Mouse (Mus musculus): ENCODE data around the gene Gm13057. TPM values are rescaled to one million over a fixed set of nuclear protein-coding genes. Genes with fewer than 3 reads are reported as not detected.
"Not testable (repeated sequence)": the region's sequence is repeated elsewhere in the genome, so short reads cannot be mapped to it uniquely, and the experiment has no call there.

Gene Gm13057
- total RNA-seq (2021), result not detected
- long read RNA-seq, result 0 reads

DNA sequence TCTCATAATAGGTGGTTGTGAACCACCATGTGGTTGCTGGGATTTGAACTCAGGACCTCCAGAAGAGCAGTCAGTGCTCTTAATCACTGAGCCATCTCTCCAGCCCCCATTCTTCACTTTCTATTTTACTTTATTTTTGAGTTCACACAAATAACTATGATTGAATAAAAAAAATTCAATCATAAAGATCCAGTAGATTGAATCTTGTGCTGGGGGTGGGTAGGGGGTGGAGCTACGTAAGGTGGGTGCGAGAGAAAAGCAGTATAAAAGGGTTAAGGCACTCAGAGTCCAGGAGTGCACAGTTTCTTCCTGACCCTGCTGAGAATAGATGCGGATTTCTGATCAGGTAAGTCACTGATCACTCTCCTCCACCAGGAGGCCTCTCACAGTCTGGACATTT is at the start of gene Gm13057, which contains the start of gene BC080695:
Gene Gm13057 (plus strand): TSS at position 310 of the 400 bp plus-strand sequence.
Gene BC080695 (plus strand): TSS at position 301 of the 400 bp plus-strand sequence.
- DNase-seq (ENCODE audit: low spot score in 2 of 2), result not testable (repeated sequence)

DNA sequence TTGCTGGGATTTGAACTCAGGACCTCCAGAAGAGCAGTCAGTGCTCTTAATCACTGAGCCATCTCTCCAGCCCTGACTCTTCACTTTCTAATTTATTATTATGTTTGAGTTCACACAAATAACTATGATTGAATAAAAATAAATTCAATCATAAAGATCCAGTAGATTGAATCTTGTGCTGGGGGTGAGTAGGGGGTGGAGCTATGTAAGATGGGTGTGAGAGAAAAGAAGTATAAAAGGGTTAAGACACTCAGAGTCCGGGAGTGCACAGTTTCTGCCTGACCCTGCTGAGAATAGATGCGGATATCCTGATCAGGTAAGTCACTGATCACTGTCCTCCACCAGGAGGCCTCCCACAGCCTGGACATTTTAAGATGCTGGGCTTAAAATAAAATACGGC is 40.5 kb upstream of the Gm13057 start, which contains the start of gene Gm13043:
Gene Gm13043 (plus strand): TSS at position 301 of the 400 bp plus-strand sequence.
- no peak for DNase-seq (ENCODE audit: low spot score in 2 of 2)

DNA sequence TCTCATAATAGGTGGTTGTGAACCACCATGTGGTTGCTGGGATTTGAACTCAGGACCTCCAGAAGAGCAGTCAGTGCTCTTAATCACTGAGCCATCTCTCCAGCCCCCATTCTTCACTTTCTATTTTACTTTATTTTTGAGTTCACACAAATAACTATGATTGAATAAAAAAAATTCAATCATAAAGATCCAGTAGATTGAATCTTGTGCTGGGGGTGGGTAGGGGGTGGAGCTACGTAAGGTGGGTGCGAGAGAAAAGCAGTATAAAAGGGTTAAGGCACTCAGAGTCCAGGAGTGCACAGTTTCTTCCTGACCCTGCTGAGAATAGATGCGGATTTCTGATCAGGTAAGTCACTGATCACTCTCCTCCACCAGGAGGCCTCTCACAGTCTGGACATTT is 15.9 kb upstream of the Gm13057 start, which contains the start of gene Gm13040:
Gene Gm13040 (plus strand): TSS at position 301 of the 400 bp plus-strand sequence.
- DNase-seq (ENCODE audit: low spot score in 2 of 2), result not testable (repeated sequence)

Other genes with a start within 250 kb of the Gm13057 start
- 1 to 10 TPM in 1 of 2 experiments, under 1 TPM in 1; 0.58 to 1.3 TPM for gene Lrrc38, start 202.0 kb upstream of the Gm13057 start, total RNA-seq (2021)
- gene Pramel1, start 157.3 kb upstream of the Gm13057 start, total RNA-seq (2021), result not detected
- gene Pramef8, start 139.3 kb upstream of the Gm13057 start, total RNA-seq (2021), result 10 to 100 TPM; 10.3 to 13.5 TPM
- not detected for gene Oog4, start 101.4 kb upstream of the Gm13057 start, total RNA-seq (2021)
- gene Gm13043, start 40.4 kb upstream of the Gm13057 start, total RNA-seq (2021), result not detected
- gene Gm13040, start 15.8 kb upstream of the Gm13057 start, total RNA-seq (2021), result not detected
- gene BC080695, start within 50 bp of the Gm13057 start, total RNA-seq (2021), result not detected
- gene Gm13083, start 63.3 kb downstream of the Gm13057 start, total RNA-seq (2021), result not detected
- gene Gm13088, start 105.5 kb downstream of the Gm13057 start, total RNA-seq (2021), result not detected
- not detected for gene Gm13089, start 151.0 kb downstream of the Gm13057 start, total RNA-seq (2021)
- not detected for gene Gm13078, start 167.7 kb downstream of the Gm13057 start, total RNA-seq (2021)
- gene Gm13023, start 237.6 kb downstream of the Gm13057 start, total RNA-seq (2021), result not detected